Mouse (Mus musculus) liver, embryonic 14.5 days (tissue): ENCODE data around the gene H2-Eb1.

Experiments used
- CTCF ChIP-seq: IDR thresholded peaks from 2 replicates; pipeline ENCODE4 v1.5.1; 2016; ENCODE audit warnings: antibody characterized with exemption, low read depth, control low read depth
- EP300 ChIP-seq: IDR thresholded peaks from 2 replicates; pipeline ENCODE4 v1.6.1; 2016; ENCODE audit warnings: antibody characterized with exemption, low read depth

DNA sequence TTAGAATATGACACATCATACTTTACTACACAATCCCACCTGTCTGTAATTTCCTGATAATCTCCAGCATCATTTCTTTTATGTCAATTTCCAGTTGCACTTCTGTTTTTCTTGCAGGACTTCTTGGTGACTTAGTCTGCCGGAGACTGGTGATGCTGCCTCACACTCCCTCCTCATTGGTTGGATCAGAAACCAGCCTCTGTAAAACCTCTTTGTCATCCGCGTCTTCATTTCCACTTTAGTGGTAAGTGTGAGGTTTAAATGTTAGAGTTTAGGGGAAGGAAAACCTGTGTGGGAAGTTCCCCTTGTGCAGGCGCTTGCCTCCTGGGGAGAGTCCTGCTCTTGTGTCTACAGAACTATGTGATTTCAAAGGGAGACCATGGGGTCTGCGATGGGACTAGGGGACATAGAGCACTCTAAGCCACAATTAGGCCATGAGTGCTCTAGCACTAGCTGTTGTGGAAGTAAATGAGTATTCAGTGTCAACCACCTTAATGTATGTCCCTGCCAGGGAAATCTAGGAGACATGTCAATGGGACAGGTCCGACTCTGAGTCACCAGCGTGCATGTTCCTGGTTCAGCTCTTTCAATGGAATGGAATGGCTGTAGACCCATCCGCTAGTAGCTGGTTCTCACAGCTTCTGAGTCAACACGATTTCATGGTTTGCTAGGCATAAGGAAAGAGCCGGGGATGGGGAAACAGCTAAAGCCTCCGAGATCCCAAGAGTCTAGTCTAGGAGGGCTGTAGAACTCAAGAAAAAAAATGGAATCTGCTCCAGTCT is 47.9 kb upstream of the H2-Eb1 start, which contains the start of gene H2-Ab1:
- TF ChIP-seq CTCF, result no peak
- no peak for TF ChIP-seq EP300
